Mouse (Mus musculus): Measurements from ENCODE around the gene Slc25a20. TPM values are rescaled to one million over a fixed set of nuclear protein-coding genes. Genes with fewer than 3 reads are reported as not detected.

Gene Slc25a20
- polyA plus RNA-seq, 1 experiment from 2014 or later, result 73.6 TPM

- no peak overlapping the region for H3K27ac ChIP-seq
- peaks cover 26% of the 10 kb centered on the region for H3K36me3 ChIP-seq (ENCODE audit: insufficient read depth, low read length)
- H3K27me3 ChIP-seq (ENCODE audit: insufficient read depth, low read length), result no peaks in the 10 kb centered on the region
- no peak for ATAC-seq (replicated peaks; ENCODE audit: low FRiP score, low read depth)
- H3K4me1 ChIP-seq (replicated peaks; ENCODE audit: insufficient read depth, low read length), result no peaks in the 10 kb centered on the region
- H3K4me2 ChIP-seq (ENCODE audit: low read length), result no peak overlapping the region
- no peaks in the 10 kb centered on the region for H3K9me3 ChIP-seq (replicated peaks; ENCODE audit: low read length)
- TF ChIP-seq CTCF (IDR thresholded peaks at IDR 0.05; ENCODE audit: low read depth), result no peak
- DNase-seq (ENCODE audit: low spot score), result no peak
- 87% methylated on average over 15 of the region's 15 CpGs for WGBS
- H3K9ac ChIP-seq (ENCODE audit: low read depth, low read length), result no peak overlapping the region
- no peak overlapping the region for H3K4me3 ChIP-seq (replicated peaks; ENCODE audit: low read depth, low read length)
Observed at GRCm38 (mm10) chr9:108680026-108680425, 18.1 kb downstream of the Slc25a20 start.

- ATAC-seq (replicated peaks; ENCODE audit: low FRiP score, low read depth), result no peak
- Histone ChIP-seq H3K27me3 (ENCODE audit: insufficient read depth, low read length) (no peaks in the 10 kb centered on the region), H3K9me3 (replicated peaks; ENCODE audit: low read length) (no peaks in the 10 kb centered on the region), H3K4me3 (replicated peaks; ENCODE audit: low read depth, low read length) (no peak overlapping the region), H3K9ac (ENCODE audit: low read depth, low read length) (no peak overlapping the region), H3K27ac (no peak overlapping the region), H3K4me2 (ENCODE audit: low read length) (no peak overlapping the region), H3K36me3 (ENCODE audit: insufficient read depth, low read length) (peaks cover 11% of the 10 kb centered on the region; the same call in 1 of the 2 replicates), H3K4me1 (replicated peaks; ENCODE audit: insufficient read depth, low read length) (no peaks in the 10 kb centered on the region)
- no peak for TF ChIP-seq CTCF (IDR thresholded peaks at IDR 0.05; ENCODE audit: low read depth)
- DNase-seq (ENCODE audit: low spot score), result peak; percentile 24
- WGBS, result 31% methylated on average over 4 of the region's 4 CpGs
Observed at GRCm38 (mm10) chr9:108686475-108686887, 24.6 kb downstream of the Slc25a20 start.

GRCm38 (mm10) chr9:108687181-108687580 lies 25.3 kb downstream of the Slc25a20 start:
- Histone ChIP-seq H3K4me1 (replicated peaks; ENCODE audit: insufficient read depth, low read length) (no peaks in the 10 kb centered on the region), H3K9me3 (replicated peaks; ENCODE audit: low read length) (no peaks in the 10 kb centered on the region), H3K4me2 (ENCODE audit: low read length) (no peak overlapping the region), H3K27me3 (ENCODE audit: insufficient read depth, low read length) (no peaks in the 10 kb centered on the region), H3K36me3 (ENCODE audit: insufficient read depth, low read length) (peaks cover 7% of the 10 kb centered on the region; the same call in 1 of the 2 replicates), H3K27ac (no peak overlapping the region), H3K9ac (ENCODE audit: low read depth, low read length) (no peak overlapping the region), H3K4me3 (replicated peaks; ENCODE audit: low read depth, low read length) (no peak overlapping the region)
- ATAC-seq (replicated peaks; ENCODE audit: low FRiP score, low read depth) (no peak), DNase-seq (ENCODE audit: low spot score) (no peak)
- no peak for TF ChIP-seq CTCF (IDR thresholded peaks at IDR 0.05; ENCODE audit: low read depth)
- 73% methylated on average over 6 of the region's 6 CpGs for WGBS

GRCm38 (mm10) chr9:108687686-108688085 lies 25.8 kb downstream of the Slc25a20 start:
- H3K27me3 ChIP-seq (ENCODE audit: insufficient read depth, low read length), result no peaks in the 10 kb centered on the region
- no peaks in the 10 kb centered on the region for H3K9me3 ChIP-seq (replicated peaks; ENCODE audit: low read length)
- ATAC-seq (replicated peaks; ENCODE audit: low FRiP score, low read depth) (no peak), DNase-seq (ENCODE audit: low spot score) (no peak)
- WGBS, result 71% methylated on average over 2 of the region's 2 CpGs
- H3K4me3 ChIP-seq (replicated peaks; ENCODE audit: low read depth, low read length), result no peak overlapping the region
- H3K27ac ChIP-seq, result no peak overlapping the region
- H3K9ac ChIP-seq (ENCODE audit: low read depth, low read length), result no peak overlapping the region
- no peaks in the 10 kb centered on the region for H3K4me1 ChIP-seq (replicated peaks; ENCODE audit: insufficient read depth, low read length)
- no peak overlapping the region for H3K4me2 ChIP-seq (ENCODE audit: low read length)
- no peak for TF ChIP-seq CTCF (IDR thresholded peaks at IDR 0.05; ENCODE audit: low read depth)
- H3K36me3 ChIP-seq (ENCODE audit: insufficient read depth, low read length), result 0 out of 2 replicates have a peak, but pooled peaks cover 2% of the 10 kb centered on the region

GRCm38 (mm10) chr9:108688451-108688850 lies 26.6 kb downstream of the Slc25a20 start:
- H3K4me2 ChIP-seq (ENCODE audit: low read length), result no peak overlapping the region
- no peak for TF ChIP-seq CTCF (IDR thresholded peaks at IDR 0.05; ENCODE audit: low read depth)
- no peak overlapping the region for H3K27ac ChIP-seq
- no peak overlapping the region for H3K9ac ChIP-seq (ENCODE audit: low read depth, low read length)
- DNase-seq (ENCODE audit: low spot score) (no peak), ATAC-seq (replicated peaks; ENCODE audit: low FRiP score, low read depth) (no peak)
- H3K36me3 ChIP-seq (ENCODE audit: insufficient read depth, low read length), result no peaks in the 10 kb centered on the region
- WGBS, result 79% methylated on average over 9 of the region's 9 CpGs
- 0 out of 2 replicates have a peak, but pooled peaks cover 6% of the 10 kb centered on the region for H3K4me1 ChIP-seq (replicated peaks; ENCODE audit: insufficient read depth, low read length)
- H3K4me3 ChIP-seq (replicated peaks; ENCODE audit: low read depth, low read length), result no peak overlapping the region
- H3K27me3 ChIP-seq (ENCODE audit: insufficient read depth, low read length), result no peaks in the 10 kb centered on the region
- H3K9me3 ChIP-seq (replicated peaks; ENCODE audit: low read length), result no peaks in the 10 kb centered on the region

GRCm38 (mm10) chr9:108689106-108689505 lies 27.2 kb downstream of the Slc25a20 start, which contains the start of gene Prkar2a:
Gene Prkar2a, plus strand, starts transcription at chr9:108689314.
- Histone ChIP-seq H3K9ac (ENCODE audit: low read depth, low read length) (no peak within 1 kb of the TSS), H3K27ac (no peak within 1 kb of the TSS), H3K4me3 (replicated peaks; ENCODE audit: low read depth, low read length) (no peak within 1 kb of the TSS), H3K4me1 (replicated peaks; ENCODE audit: insufficient read depth, low read length) (0 out of 2 replicates have a peak, but pooled peaks cover 7% of the 10 kb centered on the region), H3K9me3 (replicated peaks; ENCODE audit: low read length) (no peaks in the 10 kb centered on the region), H3K27me3 (ENCODE audit: insufficient read depth, low read length) (no peaks in the 10 kb centered on the region), H3K36me3 (ENCODE audit: insufficient read depth, low read length) (no peaks in the 10 kb centered on the region), H3K4me2 (ENCODE audit: low read length) (no peak within 1 kb of the TSS)
- no peak for TF ChIP-seq CTCF (IDR thresholded peaks at IDR 0.05; ENCODE audit: low read depth)
- no peak for DNase-seq (ENCODE audit: low spot score)
- 88% methylated on average over 1 of the region's 1 CpGs for WGBS
- ATAC-seq (replicated peaks; ENCODE audit: low FRiP score, low read depth), result no peak

GRCm38 (mm10) chr9:108689993-108690392 lies 28.1 kb downstream of the Slc25a20 start:
- Histone ChIP-seq H3K9me3 (replicated peaks; ENCODE audit: low read length) (no peaks in the 10 kb centered on the region), H3K27ac (no peak overlapping the region), H3K36me3 (ENCODE audit: insufficient read depth, low read length) (no peaks in the 10 kb centered on the region), H3K4me2 (ENCODE audit: low read length) (no peak overlapping the region), H3K9ac (ENCODE audit: low read depth, low read length) (no peak overlapping the region), H3K4me3 (replicated peaks; ENCODE audit: low read depth, low read length) (no peak overlapping the region), H3K27me3 (ENCODE audit: insufficient read depth, low read length) (no peaks in the 10 kb centered on the region), H3K4me1 (replicated peaks; ENCODE audit: insufficient read depth, low read length) (0 out of 2 replicates have a peak, but pooled peaks cover 7% of the 10 kb centered on the region)
- DNase-seq (ENCODE audit: low spot score), result no peak
- ATAC-seq (replicated peaks; ENCODE audit: low FRiP score, low read depth), result no peak
- TF ChIP-seq CTCF (IDR thresholded peaks at IDR 0.05; ENCODE audit: low read depth), result no peak
- WGBS, result 88% methylated on average over 1 of the region's 1 CpGs
